Comparison of ENCODE assay signal across 11 mouse cellular contexts in the genomic region with DNA sequence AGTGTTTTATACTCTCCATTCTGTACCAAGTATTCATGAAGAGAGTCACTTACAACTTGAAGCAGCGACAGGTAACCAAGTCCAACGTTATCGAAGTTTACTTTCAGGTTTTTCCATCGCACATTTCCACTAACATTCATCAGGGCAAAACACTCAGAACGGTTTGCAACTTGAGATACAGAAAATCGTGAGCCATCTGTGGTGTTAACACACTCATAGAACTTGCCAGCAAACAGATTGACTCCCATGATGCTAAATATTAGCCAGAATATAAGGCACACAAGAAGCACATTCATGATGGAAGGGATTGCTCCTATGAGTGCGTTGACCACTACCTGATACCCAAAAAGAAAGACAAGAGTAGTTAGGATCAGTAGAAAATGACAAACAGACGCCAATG. TPM values are rescaled to one million over a fixed set of nuclear protein-coding genes. Genes with fewer than 3 reads are reported as not detected.
"Had no signal": no experiment of that assay in that cellular context is flagged by ENCODE, and none has a peak within 500 bp of the region (broad histone marks: within the 10 kb centered on the region; RNA-seq: fewer than 3 reads in every experiment).

No protein-coding gene starts in this region.

- DNase-seq: kidney, adult 2 months; kidney, postnatal 14 days; liver; liver, embryonic 13.5 days; liver, postnatal 0 days; lung, postnatal 14 days; retina, postnatal 1 day; thymus, postnatal 4 days had no signal

RNA-seq across cellular contexts. Expression of gene Scn1a, which starts 53.9 kb away (rescaled TPM):
- polyA plus RNA-seq: large intestine, adult 2 months; liver, embryonic 13.5 days; liver, postnatal 0 days; macrophage; spleen, adult 2 months had no signal
